Mouse (Mus musculus) spleen, adult 2 months (tissue): ENCODE results near the gene Capn13. TPM values are rescaled to one million over a fixed set of nuclear protein-coding genes. Genes with fewer than 3 reads are reported as not detected.

Experiments
- DNase-seq, 2 experiments: peaks; one replicate each; pipeline versions ENCODE4 v3.0.0 to v3.0.0-alpha.2; 2012 to 2021; ENCODE audit warnings: low spot score in 2 of 2, low read depth in 1 of 2
- H3K27ac ChIP-seq: fragments of 200-500 bp; 2 replicates; pipeline ENCODE4 v1.5.1; 2012; ENCODE audit warnings: low read length, inconsistent platforms; ENCODE audit not compliant: insufficient read depth
- H3K27me3 ChIP-seq: fragments of 200-500 bp; 2 replicates; pipeline ENCODE4 v1.6.1; 2012; ENCODE audit warnings: mild to moderate bottlenecking, moderate library complexity, low read length, inconsistent platforms; ENCODE audit not compliant: control insufficient read depth, insufficient read depth
- H3K36me3 ChIP-seq: fragments of 200-500 bp; 2 replicates; pipeline ENCODE4 v1.6.1; 2012; ENCODE audit warnings: mild to moderate bottlenecking, low read length, inconsistent platforms; ENCODE audit not compliant: control insufficient read depth, insufficient read depth
- H3K4me1 ChIP-seq: fragments of 200-500 bp; 2 replicates; pipeline ENCODE4 v1.6.1; 2011; ENCODE audit warnings: inconsistent platforms; ENCODE audit not compliant: control insufficient read depth, insufficient read depth, insufficient read length
- H3K4me3 ChIP-seq: fragments of 200-500 bp; 2 replicates; pipeline ENCODE4 v1.5.1; 2011; ENCODE audit warnings: mild to moderate bottlenecking, inconsistent platforms; ENCODE audit not compliant: insufficient read depth, insufficient read length; ENCODE audit errors: extremely low read depth
- CTCF ChIP-seq: fragments of 200-500 bp; IDR thresholded peaks from 2 replicates; pipeline ENCODE4 v1.5.1; 2011; ENCODE audit warnings: mild to moderate bottlenecking, inconsistent platforms; ENCODE audit not compliant: insufficient read depth, insufficient read length, insufficient replicate concordance; ENCODE audit errors: extremely low read depth
- POLR2A ChIP-seq: fragments of 200-500 bp; IDR thresholded peaks from 2 replicates; pipeline ENCODE4 v1.6.1; 2011; ENCODE audit warnings: low read depth, low read length, inconsistent platforms
- WGBS: fragments of 180-500 bp; shearing (Covaris S2); methylation state at CpG from one replicate; pipeline ENCODE4 v1.1.7; 2018; 5-methylcytosine and 5-hydroxymethylcytosine counted together
- polyA plus RNA-seq: library from polyadenylated mRNA; depleted of rRNA; stranded (reverse); fragments of >200 nt; gene quantifications from 2 replicates; pipeline ENCODE4 v1.2.3, GENCODE M21; 2012

The Capn13 gene
- polyA plus RNA-seq, 1 experiment, result not detected

GRCm38 (mm10) chr17:73343632-73344390, 56.9 kb downstream of the Capn13 start:
- Histone ChIP-seq H3K27me3 (no peaks in the 10 kb centered on the region), H3K27ac (no peak overlapping the region), H3K4me1 (no peaks in the 10 kb centered on the region), H3K36me3 (no peaks in the 10 kb centered on the region), H3K4me3 (no peak overlapping the region)
- DNase-seq, result no peak
- WGBS, result 82% methylated on average over 6 of the region's 6 CpGs
- TF ChIP-seq CTCF (peak; percentile 6; the same call in 1 of the 2 replicates), POLR2A (no peak)

DNA sequence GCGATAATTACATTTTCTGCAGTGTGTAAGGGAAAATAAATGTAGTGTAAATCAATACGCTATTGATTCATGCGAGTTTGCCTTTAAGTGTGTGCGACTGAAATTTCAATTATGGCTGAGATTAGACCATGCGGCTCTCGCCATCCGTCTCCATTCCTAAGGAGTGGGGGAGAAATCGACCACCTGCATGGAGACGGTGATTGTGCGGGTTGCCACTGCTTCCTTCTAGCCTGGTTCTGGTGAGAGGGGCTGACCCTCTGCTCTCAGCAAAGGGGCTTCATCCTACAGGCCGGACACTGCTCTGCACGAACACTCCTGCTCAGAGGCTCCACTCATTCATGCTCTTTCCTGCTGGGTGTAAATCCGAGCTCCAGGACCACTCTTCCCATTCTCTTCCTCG, 58.0 kb downstream of the Capn13 start:
- WGBS, result 86% methylated on average over 14 of the region's 14 CpGs
- Histone ChIP-seq H3K27ac (no peak overlapping the region), H3K36me3 (no peaks in the 10 kb centered on the region), H3K4me3 (no peak overlapping the region), H3K27me3 (no peaks in the 10 kb centered on the region), H3K4me1 (no peaks in the 10 kb centered on the region)
- DNase-seq, result no peak
- TF ChIP-seq POLR2A, result no peak

- no peak for DNase-seq
- no peak overlapping the region for H3K4me3 ChIP-seq
- TF ChIP-seq CTCF, result no peak
- no peak for TF ChIP-seq POLR2A
- no peaks in the 10 kb centered on the region for H3K36me3 ChIP-seq
- H3K27me3 ChIP-seq, result no peaks in the 10 kb centered on the region
- H3K4me1 ChIP-seq, result no peaks in the 10 kb centered on the region
- no peak overlapping the region for H3K27ac ChIP-seq
- 74% methylated on average over 5 of the region's 5 CpGs for WGBS
Observed at GRCm38 (mm10) chr17:73329071-73329470, 71.6 kb downstream of the Capn13 start.

GRCm38 (mm10) chr17:73325314-73325713, 75.4 kb downstream of the Capn13 start:
- Histone ChIP-seq H3K4me1 (no peaks in the 10 kb centered on the region), H3K36me3 (no peaks in the 10 kb centered on the region), H3K27me3 (no peaks in the 10 kb centered on the region), H3K4me3 (no peak overlapping the region), H3K27ac (no peak overlapping the region)
- DNase-seq, result no peak
- TF ChIP-seq CTCF (no peak), POLR2A (no peak)
- WGBS, result 12% methylated on average over 6 of the region's 6 CpGs

DNA sequence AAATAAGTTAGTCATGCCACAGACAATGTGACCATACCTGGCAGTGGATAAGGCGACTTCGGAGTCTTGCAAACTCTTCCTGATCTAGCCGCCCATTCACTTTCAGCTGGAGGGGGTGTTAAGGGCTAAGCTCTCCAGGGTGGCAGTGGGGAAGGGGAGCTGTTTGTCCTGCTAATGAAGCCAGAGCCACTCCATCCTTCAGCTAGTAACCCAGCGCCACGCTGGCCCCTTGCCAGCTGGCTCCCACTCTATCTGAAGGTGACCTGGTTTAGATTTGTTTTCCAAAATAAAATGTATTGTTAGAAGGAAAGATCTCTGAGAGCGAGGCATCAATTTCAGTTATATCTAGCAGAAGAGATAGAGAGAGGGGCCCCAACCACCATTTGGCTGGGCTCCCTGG, 75.9 kb downstream of the Capn13 start:
- no peak for DNase-seq
- WGBS, result 69% methylated on average over 6 of the region's 6 CpGs
- H3K4me1 ChIP-seq, result no peaks in the 10 kb centered on the region

GRCm38 (mm10) chr17:73323981-73324380, 76.7 kb downstream of the Capn13 start:
- 82% methylated on average over 3 of the region's 3 CpGs for whole genome bisulfite sequencing
- no peaks in the 10 kb centered on the region for H3K36me3 ChIP-seq
- H3K27ac ChIP-seq, result no peak overlapping the region
- H3K4me1 ChIP-seq, result no peaks in the 10 kb centered on the region
- no peak for DNase-seq
- H3K4me3 ChIP-seq, result no peak overlapping the region
- no peaks in the 10 kb centered on the region for H3K27me3 ChIP-seq
- TF ChIP-seq POLR2A (no peak), CTCF (no peak)

More for the DNA sequence above, 75.9 kb downstream of the Capn13 start:
- no peaks in the 10 kb centered on the region for H3K27me3 ChIP-seq
- no peak overlapping the region for H3K4me3 ChIP-seq
- no peak for TF ChIP-seq CTCF
- TF ChIP-seq POLR2A, result no peak
- no peaks in the 10 kb centered on the region for H3K36me3 ChIP-seq
- no peak overlapping the region for H3K27ac ChIP-seq

DNA sequence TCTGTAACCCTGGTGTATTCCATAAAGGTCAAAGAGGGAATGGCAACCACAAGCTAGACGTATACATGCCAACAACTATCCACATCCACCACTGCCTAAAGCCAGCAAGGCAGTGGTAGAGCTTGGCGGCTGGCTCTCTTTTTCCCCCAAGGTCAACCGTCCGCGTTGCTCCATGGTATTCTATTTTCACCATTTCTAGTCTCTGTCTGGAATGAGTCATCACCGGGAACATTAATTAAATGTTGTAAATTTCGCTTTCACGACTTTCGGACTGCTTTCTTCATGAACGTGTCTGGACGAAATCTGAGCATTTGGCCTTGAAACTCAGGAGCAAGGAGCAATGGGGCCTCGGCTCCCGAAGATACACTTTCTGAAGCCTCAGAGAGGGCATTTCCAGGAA, 85.9 kb downstream of the Capn13 start:
- Histone ChIP-seq H3K36me3 (no peaks in the 10 kb centered on the region), H3K4me1 (no peaks in the 10 kb centered on the region), H3K27me3 (no peaks in the 10 kb centered on the region), H3K4me3 (no peak overlapping the region), H3K27ac (no peak overlapping the region)
- no peak for DNase-seq
- TF ChIP-seq POLR2A, result no peak
- no peak for TF ChIP-seq CTCF
- 93% methylated on average over 13 of the region's 13 CpGs for WGBS
